Mouse (Mus musculus): ENCODE measurements around the gene Gm30191. TPM values are rescaled to one million over a fixed set of nuclear protein-coding genes. Genes with fewer than 3 reads are reported as not detected.

Gene Gm30191
- polyA plus RNA-seq (2016; fragmentation: Nextera tagmentation; extraction: Ambion mirVana): not detected in 2 replicates

- Histone ChIP-seq H3K4me2 (peak within 1 kb of the TSS; percentile 91), H3K27me3 (replicated peaks) (peaks cover 48% of the 10 kb centered on the region), H3K9ac (peak within 1 kb of the TSS; percentile 57), H3K27ac (ENCODE audit: poor library complexity, severe bottlenecking) (no peak within 1 kb of the TSS), H3K4me1 (replicated peaks) (peaks cover 36% of the 10 kb centered on the region), H3K4me3 (peak within 1 kb of the TSS; percentile 78), H3K9me3 (replicated peaks) (no peaks in the 10 kb centered on the region), H3K36me3 (no peaks in the 10 kb centered on the region)
- 73% methylated on average over 7 of the region's 7 CpGs for WGBS
- no peak for ATAC-seq (ENCODE audit: insufficient number of reproducible peaks, low FRiP score)
Observed at GRCm38 (mm10) chr4:134246719-134247258, at the start of gene Gm30191. Gene Gm30191 (plus strand): TSS chr4:134246935.

DNA sequence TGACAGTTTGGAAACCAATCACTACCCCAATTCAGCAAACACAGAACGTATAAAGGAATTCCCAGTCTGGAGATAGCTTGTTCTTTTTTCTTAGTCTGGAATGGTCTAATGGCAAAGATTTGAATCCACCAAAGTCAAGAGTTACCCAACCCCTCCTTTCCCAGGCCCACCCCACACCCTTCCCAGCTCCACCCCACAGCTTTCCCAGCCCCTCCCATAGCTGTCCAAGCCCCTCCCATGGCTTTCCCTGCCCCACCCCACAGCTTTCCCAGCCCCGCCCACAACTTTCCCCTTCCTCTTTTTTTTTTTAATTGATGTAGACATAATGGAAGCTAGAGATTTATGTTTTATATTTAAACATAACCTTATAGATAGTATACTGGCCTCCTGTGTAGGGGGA lies 47.4 kb upstream of the Gm30191 start:
- H3K27me3 ChIP-seq (replicated peaks): no peaks in the 10 kb centered on the region
- WGBS: 66% methylated on average over 2 of the region's 2 CpGs
- no peak overlapping the region for H3K4me3 ChIP-seq
- H3K36me3 ChIP-seq: no peaks in the 10 kb centered on the region
- H3K9me3 ChIP-seq (replicated peaks): no peaks in the 10 kb centered on the region
- no peaks in the 10 kb centered on the region for H3K4me1 ChIP-seq (replicated peaks)
- H3K27ac ChIP-seq (ENCODE audit: poor library complexity, severe bottlenecking): no peak overlapping the region
- ATAC-seq (ENCODE audit: insufficient number of reproducible peaks, low FRiP score): no peak
- no peak overlapping the region for H3K9ac ChIP-seq
- H3K4me2 ChIP-seq: no peak overlapping the region

GRCm38 (mm10) chr4:134202904-134203303 lies 43.8 kb upstream of the Gm30191 start, which contains the start of gene Gm7534:
Gene Gm7534 (minus strand): TSS chr4:134203004.
- ATAC-seq (ENCODE audit: insufficient number of reproducible peaks, low FRiP score): no peak
- Histone ChIP-seq H3K4me3 (no peak within 1 kb of the TSS), H3K4me1 (replicated peaks) (no peaks in the 10 kb centered on the region), H3K36me3 (no peaks in the 10 kb centered on the region), H3K27ac (ENCODE audit: poor library complexity, severe bottlenecking) (no peak within 1 kb of the TSS), H3K9ac (no peak within 1 kb of the TSS), H3K4me2 (no peak within 1 kb of the TSS), H3K9me3 (replicated peaks) (no peaks in the 10 kb centered on the region), H3K27me3 (replicated peaks) (no peaks in the 10 kb centered on the region)
- 79% methylated on average over 4 of the region's 4 CpGs for WGBS

- no peaks in the 10 kb centered on the region for H3K9me3 ChIP-seq (replicated peaks)
- H3K36me3 ChIP-seq: no peaks in the 10 kb centered on the region
- no peak overlapping the region for H3K9ac ChIP-seq
- H3K4me3 ChIP-seq: no peak overlapping the region
- no peak for ATAC-seq (ENCODE audit: insufficient number of reproducible peaks, low FRiP score)
- H3K27ac ChIP-seq (ENCODE audit: poor library complexity, severe bottlenecking): no peak overlapping the region
- H3K4me1 ChIP-seq (replicated peaks): peaks cover 2% of the 10 kb centered on the region
- peaks cover 2% of the 10 kb centered on the region; the same call in 1 of the 2 replicates for H3K27me3 ChIP-seq (replicated peaks)
- H3K4me2 ChIP-seq: no peak overlapping the region
- WGBS: 77% methylated on average over 17 of the region's 17 CpGs
Observed at GRCm38 (mm10) chr4:134203340-134203896, 43.3 kb upstream of the Gm30191 start.

DNA sequence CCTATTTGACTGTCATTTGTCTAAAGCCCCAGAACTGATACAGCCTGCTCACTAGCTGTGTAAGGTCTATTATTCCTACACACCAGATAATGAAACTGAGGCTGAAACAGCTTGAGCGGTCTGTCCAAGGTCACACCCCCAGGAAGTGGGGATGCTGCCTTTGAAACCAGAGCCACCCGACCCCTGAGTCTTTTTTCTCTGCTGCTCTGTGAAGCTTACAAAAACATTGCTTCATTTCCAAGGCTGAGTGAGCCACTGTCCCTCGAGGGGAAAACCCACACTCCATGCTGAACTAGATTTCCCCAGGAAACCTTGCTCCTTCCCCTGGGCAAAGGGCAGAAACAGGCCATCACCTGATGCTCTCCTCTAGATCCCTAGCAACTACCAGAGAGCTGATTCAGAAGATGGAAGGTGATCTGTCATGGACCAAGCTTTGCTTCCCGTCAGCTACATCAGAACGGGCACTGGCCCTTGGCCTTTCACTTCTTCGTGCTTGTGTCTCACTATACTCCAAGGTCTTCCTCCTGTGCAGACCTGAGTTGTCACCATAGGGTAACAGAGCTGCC lies 40.2 kb upstream of the Gm30191 start:
- Histone ChIP-seq H3K4me2 (no peak overlapping the region), H3K4me1 (replicated peaks) (peaks cover 9% of the 10 kb centered on the region), H3K4me3 (no peak overlapping the region), H3K36me3 (no peaks in the 10 kb centered on the region), H3K9me3 (replicated peaks) (no peaks in the 10 kb centered on the region), H3K9ac (no peak overlapping the region), H3K27me3 (replicated peaks) (peaks cover 13% of the 10 kb centered on the region), H3K27ac (ENCODE audit: poor library complexity, severe bottlenecking) (no peak overlapping the region)
- no peak for ATAC-seq (ENCODE audit: insufficient number of reproducible peaks, low FRiP score)
- 61% methylated on average over 6 of the region's 6 CpGs for WGBS

DNA sequence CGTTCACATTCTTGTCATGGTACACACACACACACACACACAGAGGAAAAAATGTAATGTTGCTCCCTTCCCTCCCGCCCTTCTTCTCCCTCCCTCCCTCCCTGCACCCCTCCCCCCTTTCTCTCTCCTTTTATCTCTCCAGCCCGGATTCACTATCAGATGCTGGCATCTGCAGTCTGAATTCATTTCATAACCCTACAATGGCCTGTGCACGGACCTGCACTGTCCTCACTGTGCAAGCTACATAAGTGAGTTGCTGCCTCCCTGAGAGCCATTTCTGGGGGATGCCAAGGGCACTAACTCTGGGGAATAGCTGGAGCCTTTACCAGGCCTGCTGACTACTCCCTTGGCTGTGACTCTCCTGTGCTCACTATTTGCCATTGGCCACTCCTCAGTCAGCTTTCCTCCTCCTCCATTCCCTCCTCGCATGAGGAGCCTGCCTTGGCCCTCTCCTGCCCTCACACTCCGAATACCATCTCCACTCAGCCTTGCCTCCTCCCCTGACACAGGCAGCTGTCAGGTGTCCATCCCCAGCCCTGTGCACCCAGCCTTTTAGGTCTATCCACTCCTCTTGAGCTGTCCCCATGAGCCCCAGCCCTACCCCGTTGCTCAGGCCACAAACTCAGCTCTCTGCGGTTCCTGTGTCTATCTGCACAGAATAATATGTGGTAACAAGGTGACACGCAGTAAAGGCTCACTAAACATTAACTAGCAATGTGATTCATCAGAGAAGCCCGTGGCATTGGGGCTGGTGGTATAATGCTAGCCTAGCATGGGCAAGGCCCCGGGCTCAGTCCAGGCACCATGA lies 23.7 kb upstream of the Gm30191 start:
- H3K4me2 ChIP-seq: no peak overlapping the region
- H3K9ac ChIP-seq: no peak overlapping the region
- no peaks in the 10 kb centered on the region for H3K36me3 ChIP-seq
- 57% methylated on average over 11 of the region's 11 CpGs for WGBS
- H3K27me3 ChIP-seq (replicated peaks): 0 out of 2 replicates have a peak, but pooled peaks cover 5% of the 10 kb centered on the region
- H3K4me3 ChIP-seq: no peak overlapping the region
- no peaks in the 10 kb centered on the region for H3K4me1 ChIP-seq (replicated peaks)
- H3K9me3 ChIP-seq (replicated peaks): no peaks in the 10 kb centered on the region
- no peak for ATAC-seq (ENCODE audit: insufficient number of reproducible peaks, low FRiP score)
- no peak overlapping the region for H3K27ac ChIP-seq (ENCODE audit: poor library complexity, severe bottlenecking)

- 64% methylated on average over 8 of the region's 8 CpGs for WGBS
- Histone ChIP-seq H3K27me3 (replicated peaks) (0 out of 2 replicates have a peak, but pooled peaks cover 8% of the 10 kb centered on the region), H3K9me3 (replicated peaks) (no peaks in the 10 kb centered on the region), H3K36me3 (no peaks in the 10 kb centered on the region), H3K9ac (no peak within 1 kb of the TSS), H3K4me3 (no peak within 1 kb of the TSS), H3K4me1 (replicated peaks) (0 out of 2 replicates have a peak, but pooled peaks cover 4% of the 10 kb centered on the region), H3K27ac (ENCODE audit: poor library complexity, severe bottlenecking) (no peak within 1 kb of the TSS), H3K4me2 (no peak within 1 kb of the TSS)
- no peak for ATAC-seq (ENCODE audit: insufficient number of reproducible peaks, low FRiP score)
Observed at GRCm38 (mm10) chr4:134227194-134227593, 19.5 kb upstream of the Gm30191 start, which contains the start of gene Catsper4. Gene Catsper4 (minus strand): TSS chr4:134227383.

GRCm38 (mm10) chr4:134230431-134230830 lies 16.3 kb upstream of the Gm30191 start:
- no peak overlapping the region for H3K9ac ChIP-seq
- 0 out of 2 replicates have a peak, but pooled peaks cover 4% of the 10 kb centered on the region for H3K4me1 ChIP-seq (replicated peaks)
- ATAC-seq (ENCODE audit: insufficient number of reproducible peaks, low FRiP score): no peak
- H3K4me3 ChIP-seq: no peak overlapping the region
- H3K27ac ChIP-seq (ENCODE audit: poor library complexity, severe bottlenecking): no peak overlapping the region
- 30% methylated on average over 8 of the region's 8 CpGs for WGBS
- H3K27me3 ChIP-seq (replicated peaks): peaks cover 20% of the 10 kb centered on the region; the same call in 1 of the 2 replicates
- no peaks in the 10 kb centered on the region for H3K9me3 ChIP-seq (replicated peaks)
- H3K4me2 ChIP-seq: no peak overlapping the region
- no peaks in the 10 kb centered on the region for H3K36me3 ChIP-seq

- H3K36me3 ChIP-seq: no peaks in the 10 kb centered on the region
- 65% methylated on average over 5 of the region's 5 CpGs for WGBS
- no peak for ATAC-seq (ENCODE audit: insufficient number of reproducible peaks, low FRiP score)
Observed at GRCm38 (mm10) chr4:134234876-134235275, 11.9 kb upstream of the Gm30191 start.

DNA sequence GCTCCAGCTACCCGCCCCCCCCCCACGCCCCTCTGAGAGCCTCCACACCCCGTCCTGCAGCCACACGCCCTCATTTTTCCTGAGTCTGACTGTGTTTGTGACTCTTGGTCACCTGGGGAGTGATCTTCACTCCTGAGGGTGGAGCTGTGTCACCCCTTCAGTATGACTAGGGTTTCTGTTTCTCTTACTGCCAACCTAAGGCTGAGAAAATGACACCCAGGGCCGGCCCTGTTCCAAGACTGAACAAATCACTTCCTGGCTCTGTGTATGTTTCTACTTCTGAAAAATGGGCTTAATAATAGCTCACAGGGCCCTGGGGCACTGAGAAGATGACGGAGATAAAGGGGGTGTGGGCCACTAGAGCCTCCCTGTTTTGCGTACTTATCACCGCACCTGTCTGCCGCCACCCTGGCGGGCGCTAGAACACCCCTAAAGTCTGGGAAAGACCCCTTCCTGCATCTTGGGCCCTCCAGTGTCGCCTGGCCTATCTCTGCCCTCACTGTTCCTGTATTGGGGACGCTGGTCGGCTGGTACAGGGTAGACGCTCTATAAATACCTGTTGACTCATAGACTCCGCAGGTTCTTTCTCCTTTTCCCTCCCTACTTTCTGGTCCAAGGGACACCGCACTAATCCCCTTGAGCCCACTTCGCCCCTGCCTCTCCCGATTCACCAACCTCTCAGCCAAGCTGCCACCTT lies 9.0 kb upstream of the Gm30191 start:
- Histone ChIP-seq H3K9me3 (replicated peaks) (no peaks in the 10 kb centered on the region), H3K4me3 (peak overlapping the region; percentile 41), H3K4me1 (replicated peaks) (peaks cover 16% of the 10 kb centered on the region), H3K36me3 (no peaks in the 10 kb centered on the region), H3K9ac (peak overlapping the region; percentile 11), H3K4me2 (peak overlapping the region; percentile 74), H3K27ac (ENCODE audit: poor library complexity, severe bottlenecking) (no peak overlapping the region), H3K27me3 (replicated peaks) (peaks cover 23% of the 10 kb centered on the region)
- peak; percentile 44; the same call in 1 of the 2 replicates for ATAC-seq (ENCODE audit: insufficient number of reproducible peaks, low FRiP score)
- 19% methylated on average over 19 of the region's 19 CpGs for WGBS

More at GRCm38 (mm10) chr4:134234876-134235275, 11.9 kb upstream of the Gm30191 start:
- Histone ChIP-seq H3K4me1 (replicated peaks) (peaks cover 20% of the 10 kb centered on the region), H3K4me3 (no peak overlapping the region), H3K9ac (no peak overlapping the region), H3K4me2 (no peak overlapping the region), H3K27ac (ENCODE audit: poor library complexity, severe bottlenecking) (no peak overlapping the region), H3K9me3 (replicated peaks) (no peaks in the 10 kb centered on the region), H3K27me3 (replicated peaks) (peaks cover 29% of the 10 kb centered on the region)
